Mouse (Mus musculus): Measurements from ENCODE around the gene Tmem206.

The Tmem206 gene

DNA sequence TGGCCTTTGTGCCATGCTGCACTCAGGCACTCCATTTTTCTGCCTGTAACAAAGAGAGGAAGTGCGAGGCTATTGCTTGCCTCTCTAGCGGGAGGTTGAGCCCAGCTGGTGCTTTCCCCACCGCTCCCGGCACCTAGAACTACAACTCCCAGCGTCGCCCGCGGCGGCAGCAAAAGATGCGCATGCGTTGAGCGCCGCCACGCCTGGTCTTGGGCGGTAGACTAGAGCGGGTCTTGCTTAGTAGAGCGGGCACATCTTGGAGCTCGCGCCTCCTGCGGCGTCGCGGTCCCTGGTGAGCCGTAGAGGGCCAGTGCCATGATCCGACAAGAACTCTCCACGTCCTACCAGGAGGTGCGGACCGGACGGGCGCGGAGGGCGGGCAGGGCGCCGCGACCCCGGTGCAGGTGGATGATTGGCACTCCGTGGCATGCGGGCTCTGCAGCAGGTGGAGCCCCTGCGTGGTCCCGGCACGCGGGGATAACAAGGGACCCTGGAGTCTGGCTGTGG lies at the start of gene Tmem206:
TSS of gene Tmem206 (plus strand) at position 187 of the 507 bp plus-strand sequence.
- DNase-seq: peak; percentile 95

DNA sequence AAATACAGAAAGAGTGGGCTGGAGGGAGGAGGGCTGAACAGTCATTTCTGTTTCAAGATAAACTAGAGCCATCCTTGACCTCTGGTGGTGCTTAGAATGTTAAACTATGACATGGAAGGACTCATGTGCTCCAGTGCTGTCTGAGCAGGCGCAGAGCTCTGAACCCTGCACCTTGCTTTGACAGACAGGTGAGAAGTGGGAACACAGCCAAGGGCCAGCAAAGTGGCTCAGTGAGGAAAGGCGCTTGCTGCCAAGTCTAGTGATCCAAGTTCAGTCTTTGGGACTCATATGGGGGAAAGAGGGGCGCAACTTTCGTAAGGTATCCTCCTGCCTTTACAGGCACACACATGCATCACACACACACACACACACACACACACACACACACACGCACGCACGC lies 49.5 kb upstream of the Tmem206 start:
- no peak for DNase-seq

- no peak for DNase-seq
Observed at GRCm38 (mm10) chr1:191277549-191278059, 48.1 kb upstream of the Tmem206 start.

GRCm38 (mm10) chr1:191278324-191278723 lies 47.4 kb upstream of the Tmem206 start:
- no peak for DNase-seq

DNA sequence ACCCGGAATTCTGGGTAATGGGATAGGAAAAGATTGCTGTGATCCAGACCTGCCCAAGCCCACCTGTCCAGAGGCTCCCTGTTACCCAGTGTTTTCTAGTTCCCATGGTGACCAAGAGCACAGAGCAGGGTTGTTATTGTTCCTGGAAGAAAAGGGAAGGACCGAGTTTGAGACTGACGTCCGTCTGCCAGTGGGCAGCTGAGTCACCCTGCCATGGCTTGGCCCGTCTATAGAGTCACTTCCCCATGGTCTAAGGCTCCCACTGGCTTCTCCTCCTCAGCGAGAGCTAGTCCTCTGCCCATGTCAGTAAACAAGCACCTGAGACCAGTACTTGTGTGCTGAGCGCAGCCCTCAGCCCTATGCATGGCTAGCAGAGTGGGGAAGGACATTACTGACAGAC lies 44.5 kb upstream of the Tmem206 start:
- DNase-seq: no peak

DNA sequence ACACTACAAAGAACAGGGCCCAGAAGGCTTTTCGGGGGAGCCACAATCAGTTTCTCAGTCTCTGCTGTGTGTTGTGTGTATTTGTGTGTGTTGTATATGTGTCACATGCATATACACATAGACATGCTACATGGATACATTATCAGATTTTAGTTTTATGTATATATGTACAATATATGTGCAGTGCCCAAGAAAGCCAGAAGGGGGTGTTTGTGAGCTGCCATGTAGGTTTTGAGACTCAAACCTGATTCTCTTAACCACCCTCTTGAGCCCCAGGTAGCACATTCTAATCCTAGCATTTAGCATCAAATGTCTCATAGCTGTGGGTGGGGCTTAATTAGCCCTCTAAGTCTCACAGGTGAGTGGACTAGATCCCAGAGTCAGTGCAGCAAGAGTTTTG lies 43.4 kb upstream of the Tmem206 start:
- no peak for DNase-seq

GRCm38 (mm10) chr1:191283110-191284040 lies 42.3 kb upstream of the Tmem206 start:
- DNase-seq: no peak

GRCm38 (mm10) chr1:191284502-191284901 lies 41.2 kb upstream of the Tmem206 start:
- no peak for DNase-seq

- DNase-seq: no peak
Observed at GRCm38 (mm10) chr1:191288762-191289161, 37.0 kb upstream of the Tmem206 start.

- DNase-seq: peak; percentile 69
Observed at GRCm38 (mm10) chr1:191292348-191292747, 33.4 kb upstream of the Tmem206 start.

DNA sequence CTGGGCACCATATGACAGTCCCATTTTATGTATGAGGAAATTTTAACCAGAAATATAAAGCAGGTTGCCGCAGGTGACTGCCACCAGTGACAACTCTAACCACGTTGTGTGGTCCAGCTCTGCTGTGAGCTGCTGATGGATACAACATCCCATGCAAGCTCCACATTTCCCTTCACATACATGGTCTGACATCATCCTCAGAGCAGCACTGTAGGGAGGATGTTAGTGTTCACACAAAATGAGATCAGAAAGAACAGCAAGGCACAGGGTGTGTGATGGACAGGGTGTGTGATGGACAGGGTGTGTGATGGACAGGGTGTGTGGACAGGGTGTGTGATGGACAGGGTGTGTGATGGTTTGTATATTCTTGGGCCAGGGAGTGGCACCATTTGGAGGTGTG lies 32.7 kb upstream of the Tmem206 start:
- no peak for DNase-seq

DNA sequence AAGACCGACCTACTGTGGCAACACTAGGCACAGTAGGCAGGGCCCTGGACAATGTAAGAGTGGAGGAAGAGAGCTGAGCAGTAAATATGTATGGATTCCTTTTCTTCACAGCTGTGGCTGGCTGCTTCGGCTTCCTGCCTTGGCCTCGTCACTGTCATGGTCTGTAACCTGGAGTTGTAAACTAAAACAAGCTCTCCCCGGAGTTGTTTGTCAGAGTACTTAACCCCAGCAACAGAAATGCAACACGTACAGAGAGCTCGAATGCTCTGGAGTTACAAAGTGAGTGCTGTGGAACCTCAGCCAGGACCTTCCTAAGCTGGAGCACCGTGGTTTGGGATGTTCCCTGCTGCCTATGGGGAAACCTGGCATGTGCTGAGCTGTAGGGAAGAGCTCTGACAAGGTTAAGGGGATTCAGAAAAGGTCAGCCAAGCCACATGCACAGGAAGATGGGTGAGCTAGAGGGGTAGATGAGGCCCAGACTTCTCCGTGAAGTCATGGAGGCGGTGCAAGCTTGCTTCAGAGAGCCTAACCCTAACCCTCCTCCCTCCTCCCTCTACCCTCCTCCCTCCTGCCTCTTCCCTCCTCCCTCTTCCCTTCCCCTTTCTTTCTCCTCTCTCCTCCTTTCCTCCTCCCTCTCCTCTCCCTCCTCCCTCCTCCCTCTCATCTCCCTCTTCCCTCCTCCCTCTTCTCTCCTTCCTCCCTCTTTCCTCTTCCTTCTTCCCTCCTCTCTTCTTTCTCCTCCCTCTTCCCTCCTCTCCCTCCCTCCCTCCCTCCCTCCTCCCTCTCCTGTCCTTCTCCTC lies 31.5 kb upstream of the Tmem206 start:
- DNase-seq: no peak

- DNase-seq: no peak
Observed at GRCm38 (mm10) chr1:191295784-191296183, 29.9 kb upstream of the Tmem206 start.

- DNase-seq: peak; percentile 47
Observed at GRCm38 (mm10) chr1:191296445-191296844, 29.3 kb upstream of the Tmem206 start.

DNA sequence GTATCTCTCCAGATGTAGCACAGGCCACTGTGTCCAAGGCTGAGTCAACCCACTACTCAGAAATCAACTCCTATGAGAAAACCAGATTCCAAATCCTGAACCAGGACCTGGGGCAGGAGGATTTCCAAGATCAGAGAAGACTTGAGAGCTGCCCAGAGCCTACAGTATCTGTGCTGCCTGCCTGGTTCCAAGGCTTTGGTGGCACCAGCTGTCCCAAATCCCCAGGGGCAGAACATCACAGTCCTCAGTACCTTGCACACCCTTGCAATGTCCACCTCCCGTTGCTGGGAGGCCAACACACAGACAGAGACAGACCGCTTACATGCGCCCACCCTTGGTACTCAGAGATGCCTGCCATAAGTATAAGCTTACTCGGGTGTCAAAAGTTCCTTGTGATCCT lies 27.4 kb upstream of the Tmem206 start:
- DNase-seq: no peak

DNA sequence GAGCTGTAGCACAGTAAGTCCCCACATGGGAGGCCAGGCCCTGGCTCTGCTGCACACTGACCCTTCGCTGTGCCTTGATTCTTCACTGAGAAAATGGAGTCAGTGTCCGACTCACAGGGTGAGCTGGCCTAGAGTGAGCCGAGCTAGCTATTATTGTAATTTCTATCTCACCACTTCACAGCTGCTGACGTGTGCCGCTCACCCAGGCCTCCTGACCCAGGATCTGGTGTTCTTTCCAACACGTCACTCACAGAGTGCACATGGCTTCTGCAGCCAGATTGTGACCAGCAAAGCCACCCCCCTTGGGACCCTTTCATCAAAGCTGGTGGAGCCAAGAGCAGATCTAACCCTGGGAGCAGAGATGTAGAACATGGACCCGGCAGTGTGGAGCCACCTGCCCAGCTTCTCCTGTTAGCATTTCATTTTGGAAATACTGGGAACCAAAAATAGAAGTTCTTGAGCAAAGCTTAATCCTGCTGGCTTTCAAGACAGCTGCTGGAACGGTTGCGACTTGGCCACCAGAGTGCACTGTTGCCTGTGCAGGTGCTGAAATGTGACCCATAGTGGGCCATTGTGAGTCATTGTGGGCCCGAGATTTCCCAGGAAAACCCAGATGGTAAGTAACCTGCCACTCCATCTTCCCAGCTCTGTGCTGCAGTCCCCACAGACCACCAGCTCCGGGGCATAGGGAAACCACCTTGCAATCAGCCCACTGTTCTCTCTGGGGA lies 26.3 kb upstream of the Tmem206 start:
- DNase-seq: no peak

GRCm38 (mm10) chr1:191301903-191302302 lies 23.8 kb upstream of the Tmem206 start:
- DNase-seq: no peak

DNA sequence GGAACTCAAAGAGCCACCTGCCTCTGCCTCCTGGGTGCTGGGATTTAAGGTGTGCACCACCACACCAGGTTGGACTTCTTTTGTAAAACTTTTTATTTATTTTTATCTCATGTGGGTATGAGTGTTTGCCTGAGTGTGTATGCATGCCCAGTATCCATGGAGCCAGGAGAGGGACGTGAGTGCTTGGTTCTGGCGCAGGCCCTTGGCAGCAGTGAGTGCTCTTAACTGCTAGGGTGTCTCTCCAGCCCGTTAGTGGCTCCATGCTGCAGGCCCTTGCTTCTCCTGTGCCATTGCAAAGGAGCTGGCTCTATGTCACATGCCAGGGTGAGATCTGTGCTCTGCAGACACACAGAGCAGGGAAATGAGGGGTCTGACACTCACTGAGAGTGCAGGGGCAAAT lies 22.0 kb upstream of the Tmem206 start:
- no peak for DNase-seq

- no peak for DNase-seq
Observed at GRCm38 (mm10) chr1:191304216-191304615, 21.5 kb upstream of the Tmem206 start.

GRCm38 (mm10) chr1:191305610-191306009 lies 20.1 kb upstream of the Tmem206 start:
- DNase-seq: no peak

- no peak for DNase-seq
Observed at GRCm38 (mm10) chr1:191306316-191306715, 19.4 kb upstream of the Tmem206 start.

DNA sequence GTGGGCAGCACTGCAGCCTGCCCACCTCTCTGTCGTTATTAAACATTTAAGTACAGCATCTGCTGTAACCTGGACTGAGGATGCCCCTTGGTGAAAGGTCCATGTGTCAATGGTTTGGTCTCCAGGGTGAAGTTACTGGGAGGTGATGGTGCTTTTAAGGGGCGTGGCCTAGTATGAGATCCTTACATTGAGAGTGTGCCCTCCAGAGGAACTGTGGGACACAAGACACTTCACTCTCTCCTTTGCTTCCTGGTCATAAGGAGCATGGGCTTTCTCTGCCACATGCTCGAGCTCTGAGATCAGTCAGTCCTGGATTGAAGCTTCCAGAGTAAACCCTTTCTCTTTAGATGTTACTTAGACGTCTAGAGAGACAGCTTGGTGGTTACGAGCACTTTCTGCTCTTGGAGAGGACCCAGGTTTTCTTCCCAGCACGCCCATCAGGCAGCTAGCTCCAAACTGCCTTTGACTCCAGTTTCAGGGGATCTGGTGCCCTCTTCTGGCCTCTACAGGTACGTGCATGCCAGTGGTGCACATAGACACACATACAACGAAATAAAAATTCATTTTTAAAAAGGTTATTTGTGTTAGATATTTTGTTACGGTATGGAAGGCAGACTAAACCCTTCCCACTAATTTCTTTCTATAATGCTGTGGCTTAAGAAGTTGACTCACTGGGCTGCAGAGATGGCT lies 17.8 kb upstream of the Tmem206 start:
- no peak for DNase-seq
